In the genomic region with DNA sequence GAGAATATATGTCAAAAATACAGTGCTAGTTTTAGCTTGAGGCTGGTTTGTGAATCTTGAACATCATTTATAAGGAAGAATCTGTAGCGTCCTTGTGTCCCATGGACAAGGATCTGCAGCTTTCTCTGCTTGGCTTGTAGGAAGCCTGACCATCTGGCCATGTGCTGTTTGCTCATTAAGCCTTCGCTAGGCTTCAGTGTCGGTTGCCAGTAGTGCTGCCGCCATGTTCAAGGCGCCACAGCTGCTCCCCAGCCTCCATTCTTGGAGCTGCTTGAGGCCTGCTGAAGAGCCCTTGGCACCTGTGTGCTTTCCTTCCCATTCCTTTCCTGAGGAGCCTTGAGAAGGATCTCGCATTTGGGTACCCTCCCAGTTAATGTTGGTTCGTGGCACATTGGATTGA, we compare ENCODE assay signal across 17 mouse cellular contexts.
A peak's percentile ranks its signal among the peaks of the same experiment; 100 is the strongest.
DNase-seq lines count a peak whose midpoint lies in the region.
"Had no signal": no experiment of that assay in that cellular context is flagged by ENCODE, and none has a peak within 500 bp of the region (broad histone marks: within the 10 kb centered on the region; RNA-seq: fewer than 3 reads in every experiment).

No protein-coding gene starts in this region.

- peak; percentile 43 to 45 for DNase-seq in cerebellum, postnatal 14 days
- DNase-seq in cerebellum, adult 8-10 months, result no peak
- peak; percentile 76 for DNase-seq in heart, adult 11 months
- no peak for DNase-seq in heart, postnatal 4 days
- DNase-seq in left cerebral cortex, postnatal 4 days, result peak; percentile 40
- DNase-seq in left cerebral cortex, adult 11 months (ENCODE audit: low spot score), result no peak
- peak; percentile 48 for DNase-seq in brain, adult 2 months (ENCODE audit: low read depth, low spot score)
- no peak for DNase-seq in adrenal gland, postnatal 4 days (ENCODE audit: low spot score in 2 of 2)
- DNase-seq: adrenal gland, postnatal 10 days; adrenal gland, postnatal 36 days; B cell, adult 2 months; cerebellum, adult 11 months; cerebellum, adult 2 months; gastrocnemius, postnatal 25 days; heart, adult 2 months; heart, postnatal 14 days; kidney, adult 18-20 months had no signal

- intact Hi-C loops in left cerebral cortex, postnatal 4 days (cut with DNase I), result no loop called here

Comparison
In these comparisons a context has a peak if more than half of its experiments do, and no peak if none do; other contexts are left out.
1. DNase-seq: peak in cerebellum, postnatal 14 days (2 of 2), heart, adult 11 months (single experiment), left cerebral cortex, postnatal 4 days (single experiment) and brain, adult 2 months (single experiment); none in cerebellum, adult 8-10 months (single experiment), heart, postnatal 4 days (single experiment), left cerebral cortex, adult 11 months (single experiment) and adrenal gland, postnatal 4 days (0 of 2).